Mouse (Mus musculus) liver, embryonic 11.5 days (tissue): Measurements from ENCODE around the gene Gm20683. TPM values are rescaled to one million over a fixed set of nuclear protein-coding genes. Genes with fewer than 3 reads are reported as not detected.
"Not testable (repeated sequence)": the region's sequence is repeated elsewhere in the genome, so short reads cannot be mapped to it uniquely, and the experiment has no call there.

Experiments used
- ATAC-seq: fragments of 200-750 bp; cut with Nextera tagmentation; replicated peaks from 2 replicates; pipeline ENCODE4 v1.8.0; 2017; ENCODE audit warnings: moderate number of reproducible peaks, mild to moderate bottlenecking, moderate TSS enrichment, moderate library complexity; ENCODE audit not compliant: low FRiP score
- DNase-seq: peaks from one replicate; pipeline ENCODE4 v3.0.0-alpha.2; 2017; ENCODE audit warnings: low spot score
- H3K27ac ChIP-seq: fragments of 300-500 bp; sonication (generic); 2 replicates; pipeline ENCODE4 v1.5.1; 2014; ENCODE audit warnings: mild to moderate bottlenecking, low read depth, low read length, control low read depth
- H3K27me3 ChIP-seq: fragments of 300-500 bp; sonication (generic); replicated peaks from 2 replicates; pipeline ENCODE4 v1.6.1; 2014; ENCODE audit warnings: low read length, mixed read lengths; ENCODE audit not compliant: control insufficient read depth, insufficient read depth
- H3K36me3 ChIP-seq: fragments of 300-500 bp; sonication (generic); 2 replicates; pipeline ENCODE4 v1.6.1; 2014; ENCODE audit warnings: mild to moderate bottlenecking, low read length, moderate library complexity, mixed read lengths; ENCODE audit not compliant: control insufficient read depth, insufficient read depth
- H3K4me1 ChIP-seq: fragments of 300-500 bp; sonication (generic); replicated peaks from 2 replicates; pipeline ENCODE4 v1.6.1; 2014; ENCODE audit warnings: low read length, mixed read lengths; ENCODE audit not compliant: control insufficient read depth, insufficient read depth
- H3K4me2 ChIP-seq: fragments of 300-500 bp; sonication (generic); 2 replicates; pipeline ENCODE4 v1.6.1; 2014; ENCODE audit warnings: mild to moderate bottlenecking, control low read depth, moderate library complexity
- H3K4me3 ChIP-seq: fragments of 300-500 bp; sonication (generic); 2 replicates; pipeline ENCODE4 v1.5.1; 2014; ENCODE audit warnings: low read depth, low read length, control low read depth
- H3K9ac ChIP-seq: fragments of 300-500 bp; sonication (generic); 2 replicates; pipeline ENCODE4 v1.6.1; 2014; ENCODE audit warnings: low read depth, low read length, control low read depth
- H3K9me3 ChIP-seq: fragments of 300-500 bp; sonication (generic); 2 replicates; pipeline ENCODE4 v1.6.1; 2016; ENCODE audit warnings: low read length, inconsistent platforms, mixed read lengths; ENCODE audit not compliant: control insufficient read depth
- WGBS: fragments of 180-500 bp; shearing (Covaris S2); extraction: QIAGEN DNeasy Blood & Tissue Kit; methylation state at CpG from one replicate; pipeline ENCODE4 v1.1.7; 2014; 5-methylcytosine and 5-hydroxymethylcytosine counted together
- polyA plus RNA-seq: library from polyadenylated mRNA; unstranded; fragments of >200 nt; fragmentation: Nextera tagmentation; extraction: Ambion mirVana; gene quantifications from 2 replicates; pipeline ENCODE4 v1.2.1, GENCODE M21; 2014

The Gm20683 gene
- polyA plus RNA-seq, 1 experiment from 2014 or later: 0.78 TPM

DNA sequence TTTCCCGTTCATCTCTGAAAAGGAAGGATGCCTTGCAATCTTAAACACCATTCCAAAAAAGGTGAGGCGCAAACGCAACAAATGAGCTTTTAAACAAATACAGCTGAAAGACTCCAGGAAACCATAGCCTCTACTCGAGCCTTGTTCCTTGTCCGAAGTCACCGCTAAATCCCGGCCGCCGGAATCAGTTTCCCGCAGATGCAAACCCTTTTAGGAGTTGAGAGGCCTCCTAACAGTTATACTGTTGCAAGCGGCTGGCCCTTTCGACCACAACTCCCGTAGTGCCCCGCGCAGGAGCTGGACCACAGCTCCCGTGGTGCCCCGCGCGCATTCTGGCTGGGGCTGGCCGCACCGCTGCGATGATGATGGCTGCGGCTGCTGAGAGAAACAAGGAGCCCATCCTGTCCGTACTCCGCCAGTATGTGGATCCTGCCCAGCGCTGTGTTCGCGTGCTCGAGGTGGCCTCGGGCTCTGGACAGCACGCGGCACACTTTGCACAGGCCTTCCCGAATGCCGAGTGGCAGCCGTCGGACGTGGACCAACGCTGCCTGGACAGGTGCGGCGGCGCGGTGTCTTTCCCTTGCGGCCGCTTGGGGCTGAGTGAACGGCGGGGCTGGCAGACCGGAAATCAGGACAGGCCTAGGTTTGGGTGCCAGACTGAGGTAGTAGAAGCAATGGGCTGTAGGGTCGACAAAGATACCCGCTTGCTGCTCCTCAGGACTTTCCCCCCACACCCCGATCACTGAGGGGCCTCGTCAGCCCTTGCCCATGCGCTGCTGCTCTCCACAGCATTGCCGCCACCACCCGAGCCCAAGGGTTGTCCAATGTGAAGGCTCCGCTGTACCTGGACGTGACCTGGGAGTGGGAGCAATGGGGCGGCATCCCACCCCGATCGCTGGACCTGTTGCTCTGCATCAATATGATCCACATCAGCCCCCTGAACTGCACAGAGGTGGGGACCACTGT is 33.9 kb upstream of the Gm20683 start:
- 1% methylated on average over 59 of the region's 59 CpGs for WGBS
- ATAC-seq (peak; percentile 88), DNase-seq (peak; percentile 89)

DNA sequence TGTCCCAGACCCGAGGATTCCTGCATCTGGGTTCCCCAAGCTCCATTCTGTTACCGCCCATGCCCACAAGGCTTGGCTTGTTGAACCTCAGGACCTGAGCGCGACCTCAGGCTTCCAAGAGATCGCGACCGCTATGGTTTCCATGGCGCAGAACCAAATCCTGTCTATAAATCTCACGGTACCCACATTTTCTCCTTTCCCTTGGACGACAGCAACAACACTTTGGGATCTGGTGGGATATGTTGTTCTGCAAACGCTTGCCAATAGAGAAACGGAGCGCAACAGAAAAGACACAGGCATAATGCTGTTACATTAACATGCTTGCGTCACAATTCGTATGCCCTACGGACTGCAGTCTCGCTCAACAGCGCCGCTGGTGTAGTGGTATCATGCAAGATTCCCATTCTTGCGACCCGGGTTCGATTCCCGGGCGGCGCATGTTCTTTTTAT is 33.2 kb upstream of the Gm20683 start, which contains the start of gene Mettl26:
Gene Mettl26, plus strand, starts transcription at position 354 of the 450 bp plus-strand sequence.
- peak within 1 kb of the TSS; percentile 88 for H3K4me2 ChIP-seq
- no peaks in the 10 kb centered on the region for H3K9me3 ChIP-seq
- H3K4me3 ChIP-seq: peak within 1 kb of the TSS; percentile 73
- peaks cover 26% of the 10 kb centered on the region for H3K4me1 ChIP-seq
- peak; percentile 76 for ATAC-seq
- DNase-seq: peak; percentile 97
- WGBS: under 1% methylated on average over 25 of the region's 25 CpGs
- H3K27me3 ChIP-seq: no peaks in the 10 kb centered on the region
- peak within 1 kb of the TSS; percentile 86 for H3K27ac ChIP-seq
- peaks cover 3% of the 10 kb centered on the region; the same call in 1 of the 2 replicates for H3K36me3 ChIP-seq
- H3K9ac ChIP-seq: peak within 1 kb of the TSS; percentile 75

More for the DNA sequence above, 33.9 kb upstream of the Gm20683 start:
- H3K9ac ChIP-seq: peak overlapping the region; percentile 75
- peaks cover 31% of the 10 kb centered on the region for H3K4me1 ChIP-seq
- H3K4me3 ChIP-seq: peak overlapping the region; percentile 73
- peak overlapping the region; percentile 88 for H3K4me2 ChIP-seq
- H3K36me3 ChIP-seq: peaks cover 3% of the 10 kb centered on the region; the same call in 1 of the 2 replicates
- no peaks in the 10 kb centered on the region for H3K27me3 ChIP-seq
- no peaks in the 10 kb centered on the region for H3K9me3 ChIP-seq
- H3K27ac ChIP-seq: peak overlapping the region; percentile 86

DNA sequence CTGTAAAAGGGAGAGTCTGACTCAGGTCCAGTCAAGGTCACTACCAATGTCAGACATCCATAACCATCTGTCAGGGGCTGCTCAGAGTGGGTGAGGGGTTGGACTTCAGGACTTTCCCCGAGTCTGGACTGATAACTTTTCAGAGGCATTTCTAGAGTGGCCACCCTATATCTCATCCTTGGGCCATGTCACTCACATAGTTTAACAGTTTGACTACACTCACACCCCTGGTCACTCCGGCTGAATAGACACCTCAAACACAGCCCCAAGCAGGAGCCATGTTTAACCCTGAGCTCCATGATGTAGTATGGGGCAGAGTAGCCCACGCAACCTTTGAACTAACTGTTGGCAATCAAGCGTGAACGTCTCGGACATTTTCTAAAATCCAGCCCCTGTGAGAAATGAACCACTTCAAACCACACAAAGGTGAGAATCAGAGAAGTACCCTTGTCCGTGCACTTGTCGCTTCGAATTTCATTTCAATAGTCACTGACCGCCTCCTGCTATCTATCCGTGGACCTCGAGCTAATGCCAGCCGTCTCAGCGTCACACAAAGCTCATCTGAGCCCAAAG is 32.7 kb upstream of the Gm20683 start:
- Histone ChIP-seq H3K9ac (peak overlapping the region; percentile 55), H3K27ac (peak overlapping the region; percentile 51), H3K4me3 (peak overlapping the region; percentile 73), H3K4me1 (peaks cover 24% of the 10 kb centered on the region), H3K36me3 (peaks cover 3% of the 10 kb centered on the region; the same call in 1 of the 2 replicates), H3K9me3 (no peaks in the 10 kb centered on the region), H3K4me2 (peak overlapping the region; percentile 88), H3K27me3 (no peaks in the 10 kb centered on the region)
- no peak for DNase-seq
- no peak for ATAC-seq
- WGBS: 11% methylated on average over 14 of the region's 14 CpGs

DNA sequence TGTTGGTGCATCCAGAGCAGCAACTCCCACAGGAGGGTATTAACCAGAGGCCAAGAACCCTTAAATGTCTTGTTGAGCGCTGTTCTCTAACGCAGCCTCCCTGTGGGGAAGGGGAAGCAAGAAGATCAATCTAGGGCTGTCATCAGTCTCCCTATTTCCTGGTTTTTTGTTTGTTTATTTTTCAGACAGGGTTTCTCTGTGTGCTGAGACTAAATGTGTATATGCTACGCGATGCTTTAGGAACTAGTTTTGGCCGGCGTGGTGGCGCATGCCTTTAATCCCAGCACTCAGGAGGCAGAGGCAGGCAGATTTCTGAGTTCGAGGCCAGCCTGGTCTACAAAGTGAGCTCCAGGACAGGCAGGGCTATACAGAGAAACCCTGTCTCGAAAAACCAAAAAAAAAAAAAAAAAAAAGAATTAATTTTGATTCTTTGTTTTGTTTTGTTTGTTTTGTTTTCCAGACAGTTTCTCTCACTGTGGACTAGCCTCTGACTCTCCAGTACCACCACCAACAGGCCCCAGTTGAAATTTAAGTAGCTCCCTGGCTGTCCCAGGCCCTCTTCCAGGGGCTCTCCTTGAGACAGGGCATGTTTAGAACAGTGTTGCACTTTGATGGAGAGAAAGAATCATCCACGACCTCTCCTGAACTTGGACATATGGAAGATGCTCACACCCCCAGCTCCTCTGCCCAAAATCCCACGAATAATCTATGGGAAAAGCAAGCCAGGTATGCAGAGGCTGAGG is 32.0 kb upstream of the Gm20683 start:
- 79% methylated on average over 11 of the region's 11 CpGs for WGBS
- H3K4me1 ChIP-seq: peaks cover 26% of the 10 kb centered on the region
- H3K27me3 ChIP-seq: no peaks in the 10 kb centered on the region
- DNase-seq (no peak), ATAC-seq (no peak)
- H3K4me3 ChIP-seq: peak overlapping the region; percentile 73
- H3K4me2 ChIP-seq: peak overlapping the region; percentile 88
- H3K9me3 ChIP-seq: no peaks in the 10 kb centered on the region
- no peaks in the 10 kb centered on the region for H3K36me3 ChIP-seq
- H3K9ac ChIP-seq: no peak overlapping the region
- H3K27ac ChIP-seq: 0 out of 2 replicates have a peak overlapping the region, but pooled peaks have one; percentile 51

DNA sequence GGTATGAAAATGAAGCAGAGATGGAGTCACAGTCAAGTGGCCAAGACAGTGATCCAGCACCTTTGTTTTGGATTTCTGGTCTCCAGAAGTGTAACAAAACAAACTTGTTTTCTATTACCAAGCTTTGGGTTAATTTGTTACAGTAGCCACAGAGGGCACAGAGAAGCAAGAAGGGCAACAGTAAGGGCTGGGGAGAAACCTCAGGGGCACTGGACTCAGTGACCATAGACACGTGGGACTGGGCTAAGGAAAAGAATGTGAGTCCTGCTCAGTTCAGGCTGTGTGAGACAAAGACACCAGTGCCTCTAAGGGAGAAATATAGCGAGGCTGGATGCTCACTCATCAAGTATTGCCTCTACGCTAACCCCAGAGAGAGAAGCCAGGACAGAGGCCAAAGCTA is 31.1 kb upstream of the Gm20683 start:
- Histone ChIP-seq H3K36me3 (no peaks in the 10 kb centered on the region), H3K27me3 (no peaks in the 10 kb centered on the region), H3K9me3 (no peaks in the 10 kb centered on the region), H3K27ac (no peak overlapping the region), H3K4me1 (peaks cover 31% of the 10 kb centered on the region), H3K4me3 (no peak overlapping the region), H3K4me2 (no peak overlapping the region), H3K9ac (no peak overlapping the region)
- DNase-seq (no peak), ATAC-seq (no peak)
- 83% methylated on average over 3 of the region's 3 CpGs for WGBS

DNA sequence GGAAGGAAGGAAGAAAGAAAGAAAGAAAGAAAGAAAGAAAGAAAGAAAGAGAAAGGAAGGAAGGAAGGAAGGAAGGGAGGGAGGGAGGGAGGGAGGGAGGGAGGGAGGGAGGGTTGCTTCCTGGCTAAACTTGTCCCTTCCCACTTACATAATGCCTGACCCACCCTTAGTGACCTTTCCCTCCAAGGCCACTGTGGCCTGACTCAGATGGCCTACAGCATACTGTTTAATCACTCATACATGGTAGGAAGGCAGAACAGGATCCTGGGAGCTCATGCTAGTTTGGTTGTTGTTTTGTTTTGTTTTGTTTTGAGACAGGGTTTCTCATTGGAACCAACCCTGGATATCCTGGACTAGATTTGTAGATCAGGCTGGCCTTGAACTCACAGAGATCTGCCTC is 30.0 kb upstream of the Gm20683 start:
- H3K27ac ChIP-seq, H3K27me3 ChIP-seq, ATAC-seq, H3K4me2 ChIP-seq, H3K4me3 ChIP-seq, H3K36me3 ChIP-seq, H3K9me3 ChIP-seq, DNase-seq, H3K9ac ChIP-seq: not testable (repeated sequence)
- peaks cover 28% of the 10 kb centered on the region for H3K4me1 ChIP-seq

DNA sequence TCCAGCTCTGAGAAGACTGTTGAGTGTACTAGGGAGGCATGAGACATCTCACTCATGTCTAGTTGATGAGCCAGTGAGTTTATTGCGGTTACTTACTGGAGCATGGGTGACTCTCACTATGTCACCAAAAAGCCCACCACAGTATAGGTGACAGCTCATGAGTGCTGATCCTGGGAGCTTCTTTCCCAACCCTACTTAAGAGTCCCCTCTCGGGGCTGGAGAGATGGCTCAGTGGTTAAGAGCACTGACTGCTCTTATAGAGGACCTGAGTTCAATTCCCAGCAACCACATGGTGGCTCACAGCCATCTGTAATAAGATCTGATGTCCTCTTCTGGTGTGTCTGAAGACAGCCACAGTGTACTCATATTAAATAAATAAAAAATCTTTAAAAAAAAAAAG is 28.4 kb upstream of the Gm20683 start:
- H3K4me1 ChIP-seq: peaks cover 20% of the 10 kb centered on the region
- H3K27ac ChIP-seq: no peak overlapping the region
- 84% methylated on average over 2 of the region's 2 CpGs for WGBS

DNA sequence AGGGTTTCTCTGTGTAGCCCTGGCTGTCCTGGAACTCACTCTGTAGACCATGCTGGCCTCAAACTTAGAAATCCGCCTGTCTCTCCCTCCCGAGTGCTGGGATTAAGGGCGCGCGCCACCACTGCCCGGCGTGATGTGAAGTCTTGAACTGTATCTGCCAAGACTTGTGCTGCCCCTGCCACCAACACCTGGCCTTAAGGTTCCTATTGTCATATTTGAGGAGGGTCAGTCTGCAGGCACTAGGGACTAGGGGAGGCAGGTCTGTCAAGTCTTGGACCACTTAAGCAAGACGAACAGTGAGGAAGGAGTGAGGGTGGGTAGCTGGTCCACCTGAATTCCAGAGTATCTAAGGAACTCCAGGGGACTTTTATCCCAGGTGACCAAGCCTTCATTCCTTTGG is 27.9 kb upstream of the Gm20683 start:
- Histone ChIP-seq H3K27me3 (no peaks in the 10 kb centered on the region), H3K9me3 (no peaks in the 10 kb centered on the region), H3K36me3 (peaks cover 4% of the 10 kb centered on the region; the same call in 1 of the 2 replicates), H3K4me3 (no peak overlapping the region), H3K9ac (no peak overlapping the region), H3K4me1 (peaks cover 20% of the 10 kb centered on the region), H3K27ac (no peak overlapping the region), H3K4me2 (no peak overlapping the region; the same call in 1 of the 2 replicates)
- ATAC-seq (no peak), DNase-seq (no peak)
- 85% methylated on average over 8 of the region's 8 CpGs for WGBS

More for the DNA sequence above, 28.4 kb upstream of the Gm20683 start:
- Histone ChIP-seq H3K27me3 (no peaks in the 10 kb centered on the region), H3K4me3 (no peak overlapping the region), H3K9ac (no peak overlapping the region), H3K9me3 (no peaks in the 10 kb centered on the region), H3K4me2 (no peak overlapping the region), H3K36me3 (peaks cover 4% of the 10 kb centered on the region; the same call in 1 of the 2 replicates)
- ATAC-seq (no peak), DNase-seq (no peak)
